Mouse (Mus musculus) left cerebral cortex, postnatal 10 days (tissue): Measurements from ENCODE around the gene Olfr1308. TPM values are rescaled to one million over a fixed set of nuclear protein-coding genes. Genes with fewer than 3 reads are reported as not detected.

ENCODE experiments used
- DNase-seq, 2 experiments: peaks; one replicate each; pipeline ENCODE4 v3.0.0; 2021 to 2022; ENCODE audit warnings: low spot score in 2 of 2, mixed read lengths in 1 of 2; ENCODE audit errors: extremely low spot score in 1 of 2
- intact Hi-C: fragments of 180-260 bp; cut with DNase I; formaldehyde crosslinking; loops from one replicate; pipeline ENCODE4 v1.15.1; 2025
- total RNA-seq, 2 experiments: library from RNA; stranded (reverse); gene quantifications; 2 replicates each; pipeline ENCODE4 v1.2.3; 2021

Olfr1308 gene
- not detected for total RNA-seq

DNA sequence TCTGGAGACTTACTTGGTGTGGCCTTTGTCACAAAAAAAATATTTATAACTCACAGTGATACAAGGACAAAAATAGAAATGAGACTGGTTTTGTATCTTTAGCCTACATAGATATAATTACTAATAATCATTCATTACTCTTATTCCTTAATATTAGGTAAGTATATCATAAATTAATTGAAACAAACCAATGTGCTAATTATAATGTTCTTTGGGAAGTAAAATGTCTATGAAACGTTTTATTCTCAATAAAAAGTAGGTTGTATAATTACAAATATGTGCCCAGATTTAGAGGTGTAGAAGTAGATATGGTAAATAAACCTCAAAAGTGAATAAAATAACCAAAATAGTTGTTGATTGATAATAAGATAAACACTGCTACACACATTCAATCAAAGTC, at the start of gene Olfr1308:
Gene Olfr1308 (minus strand): TSS at position 101 of the 400 bp plus-strand sequence.
- DNase-seq: no peak
- intact Hi-C loops: no loop called here

- intact Hi-C loops: no loop called here
- DNase-seq: no peak
Measured at GRCm38 (mm10) chr2:112012608-112013007, 47.9 kb upstream of the Olfr1308 start, which contains the start of gene Olfr1310. Gene Olfr1310, minus strand, starts transcription at chr2:112012708.

- no peak for DNase-seq
- intact Hi-C loops: no loop called here
Measured at GRCm38 (mm10) chr2:111990181-111990580, 25.4 kb upstream of the Olfr1308 start, which contains the start of gene Olfr1309. Gene Olfr1309, minus strand, starts transcription at chr2:111990281.

GRCm38 (mm10) chr2:111949340-111949739, 15.4 kb downstream of the Olfr1308 start, which contains the start of gene Olfr1307:
Gene Olfr1307, minus strand, starts transcription at chr2:111949440.
- intact Hi-C loops: no loop called here
- no peak for DNase-seq

- intact Hi-C loops: no loop called here
- DNase-seq: no peak
Measured at GRCm38 (mm10) chr2:111916171-111916570, 48.6 kb downstream of the Olfr1308 start, which contains the start of gene Olfr1306. Gene Olfr1306, minus strand, starts transcription at chr2:111916271.

Other genes starting within 250 kb of the Olfr1308 start
- not detected for gene Olfr1301, start 213.9 kb downstream of the Olfr1308 start, total RNA-seq
- not detected for gene Olfr1302, start 187.5 kb downstream of the Olfr1308 start, total RNA-seq
- not detected for gene Olfr1303, start 144.6 kb downstream of the Olfr1308 start, total RNA-seq
- not detected for gene Olfr1305, start 87.8 kb downstream of the Olfr1308 start, total RNA-seq
- not detected for gene Olfr1306, start 48.7 kb downstream of the Olfr1308 start, total RNA-seq
- gene Olfr1307, start 15.5 kb downstream of the Olfr1308 start, total RNA-seq: under 1 TPM in 1 of 2 experiments, not detected in 1; 0.04 TPM
- gene Olfr1309, start 25.3 kb upstream of the Olfr1308 start, total RNA-seq: not detected
- gene Olfr1310, start 47.8 kb upstream of the Olfr1308 start, total RNA-seq: not detected
- not detected for gene Olfr1311, start 59.5 kb upstream of the Olfr1308 start, total RNA-seq
- gene Olfr1312, start 85.3 kb upstream of the Olfr1308 start, total RNA-seq: not detected
- gene Olfr1313, start 112.9 kb upstream of the Olfr1308 start, total RNA-seq: not detected
- gene Olfr1314, start 131.8 kb upstream of the Olfr1308 start, total RNA-seq: not detected
- not detected for gene Olfr1315-ps1, start 150.5 kb upstream of the Olfr1308 start, total RNA-seq
- not detected for gene Olfr1316, start 170.0 kb upstream of the Olfr1308 start, total RNA-seq
- not detected for gene Olfr1317, start 175.4 kb upstream of the Olfr1308 start, total RNA-seq
- not detected for gene Olfr1318, start 189.3 kb upstream of the Olfr1308 start, total RNA-seq